Mouse (Mus musculus) liver, adult 2 months (tissue): ENCODE measurements at regions not wholly inside any gene's neighbourhood (a gene's known extent, or its start where the extent isn't known, plus 50 kb on each side); places are given as distances from the start of the nearest gene placed in this dataset.

Source experiments
- CTCF ChIP-seq: fragments of 200-500 bp; IDR thresholded peaks from 2 replicates; pipeline ENCODE4 v1.5.1; 2011; ENCODE audit warnings: low read depth, low read length, control low read depth
- POLR2A ChIP-seq: fragments of 200-500 bp; IDR thresholded peaks from 2 replicates; pipeline ENCODE4 v1.6.1; 2011; ENCODE audit warnings: low read length, control low read depth; ENCODE audit not compliant: insufficient read depth; ENCODE audit errors: extremely low read depth

DNA sequence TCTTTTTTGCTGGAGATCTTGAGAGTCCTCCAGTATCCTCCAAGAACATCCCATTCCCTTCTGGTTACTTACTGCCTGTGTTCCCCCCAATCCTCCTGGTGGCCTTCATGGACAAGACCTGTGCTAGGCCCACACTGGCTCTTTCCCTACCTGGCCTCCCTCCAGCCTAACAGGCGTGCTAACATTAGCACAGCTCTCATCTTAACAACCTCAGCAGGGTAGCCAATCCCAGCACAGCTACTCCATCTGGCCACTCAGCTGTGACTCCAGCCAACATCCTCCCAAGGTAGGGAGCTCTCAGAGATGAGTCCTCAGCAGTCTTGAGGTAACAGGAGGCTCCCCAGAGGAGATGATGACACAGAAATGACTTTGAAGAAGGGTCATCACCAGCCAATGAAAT is 288.7 kb downstream of the Tgfb2 start:
- TF ChIP-seq POLR2A (no peak), CTCF (no peak)
